Mouse (Mus musculus) right cerebral cortex, postnatal 14 days (tissue): ENCODE measurements around the gene Gm3468.
"Not testable (repeated sequence)": the region's sequence is repeated elsewhere in the genome, so short reads cannot be mapped to it uniquely, and the experiment has no call there.

ENCODE experiments used
- DNase-seq: peaks from one replicate; pipeline ENCODE4 v3.0.0; 2022

Gm3468 gene

GRCm38 (mm10) chr14:6108272-6108925 is at the start of gene Gm3468:
Gene Gm3468, minus strand, starts transcription at chr14:6108665.
- DNase-seq: peak; percentile 52

GRCm38 (mm10) chr14:6125707-6126106 is 17.2 kb upstream of the Gm3468 start, which contains the start of gene Gm3476:
Gene Gm3476, minus strand, starts transcription at chr14:6125807.
- not testable (repeated sequence) for DNase-seq

GRCm38 (mm10) chr14:6107500-6107899 is 965 bp downstream of the Gm3468 start:
- DNase-seq: not testable (repeated sequence)

GRCm38 (mm10) chr14:6093842-6094241 is 14.6 kb downstream of the Gm3468 start, which contains the start of gene Gm8206:
Gene Gm8206, minus strand, starts transcription at chr14:6093942.
- not testable (repeated sequence) for DNase-seq

- DNase-seq: not testable (repeated sequence)
These were observed 50.3 kb downstream of the Gm3468 start, which contains the start of gene Gm6337 for GRCm38 (mm10) chr14:6058167-6058566. Gene Gm6337, minus strand, starts transcription at chr14:6058267.
